Mouse (Mus musculus) adrenal gland, postnatal 14 days (tissue): ENCODE results near the gene Sec14l1. TPM values are rescaled to one million over a fixed set of nuclear protein-coding genes. Genes with fewer than 3 reads are reported as not detected.

Experiments used
- DNase-seq: peaks from one replicate; pipeline ENCODE4 v3.0.0; 2021; ENCODE audit warnings: mixed read lengths
- total RNA-seq: library from RNA; stranded (reverse); gene quantifications from 2 replicates; pipeline ENCODE4 v1.2.3, GENCODE M21; 2021

The Sec14l1 gene
- total RNA-seq, 1 experiment from 2014 or later: 119 TPM

- DNase-seq: peak; percentile 69
Observed at GRCm38 (mm10) chr11:117127931-117128548, 13.1 kb downstream of the Sec14l1 start.

GRCm38 (mm10) chr11:117129473-117129872 is 14.5 kb downstream of the Sec14l1 start:
- DNase-seq: peak; percentile 48

- DNase-seq: no peak
Observed at GRCm38 (mm10) chr11:117130068-117130467, 15.1 kb downstream of the Sec14l1 start.

- DNase-seq: peak; percentile 36
Observed at GRCm38 (mm10) chr11:117130888-117131287, 15.9 kb downstream of the Sec14l1 start.

- DNase-seq: no peak
Observed at GRCm38 (mm10) chr11:117131450-117131849, 16.5 kb downstream of the Sec14l1 start.

- DNase-seq: peak; percentile 83
Observed at GRCm38 (mm10) chr11:117134776-117135387, 19.9 kb downstream of the Sec14l1 start.

- DNase-seq: no peak
Observed at GRCm38 (mm10) chr11:117135457-117136290, 20.7 kb downstream of the Sec14l1 start.

- DNase-seq: peak; percentile 59
Observed at GRCm38 (mm10) chr11:117136880-117137279, 21.9 kb downstream of the Sec14l1 start.

GRCm38 (mm10) chr11:117138213-117138761 is 23.3 kb downstream of the Sec14l1 start:
- DNase-seq: no peak

GRCm38 (mm10) chr11:117138795-117139463 is 24.0 kb downstream of the Sec14l1 start:
- DNase-seq: no peak

- no peak for DNase-seq
Observed at GRCm38 (mm10) chr11:117141376-117142001, 26.5 kb downstream of the Sec14l1 start.

GRCm38 (mm10) chr11:117142507-117142906 is 27.5 kb downstream of the Sec14l1 start:
- DNase-seq: peak; percentile 81

GRCm38 (mm10) chr11:117145451-117146117 is 30.6 kb downstream of the Sec14l1 start:
- no peak for DNase-seq

GRCm38 (mm10) chr11:117146118-117146506 is 31.1 kb downstream of the Sec14l1 start:
- no peak for DNase-seq

- no peak for DNase-seq
Observed at GRCm38 (mm10) chr11:117146776-117147536, 32.0 kb downstream of the Sec14l1 start.

GRCm38 (mm10) chr11:117148893-117149685 is 34.1 kb downstream of the Sec14l1 start:
- no peak for DNase-seq

GRCm38 (mm10) chr11:117150467-117150966 is 35.5 kb downstream of the Sec14l1 start:
- no peak for DNase-seq

- no peak for DNase-seq
Observed at GRCm38 (mm10) chr11:117151461-117151860, 36.5 kb downstream of the Sec14l1 start.

- DNase-seq: no peak
Observed at GRCm38 (mm10) chr11:117152541-117152940, 37.6 kb downstream of the Sec14l1 start.
